Mouse (Mus musculus) ES-CJ7 (cell line): ENCODE measurements around the gene Cyp2c23.

Source experiments
- DNase-seq: peaks from one replicate; pipeline ENCODE4 v3.0.0; 2011; ENCODE audit warnings: low read depth, low spot score

Cyp2c23 gene

DNA sequence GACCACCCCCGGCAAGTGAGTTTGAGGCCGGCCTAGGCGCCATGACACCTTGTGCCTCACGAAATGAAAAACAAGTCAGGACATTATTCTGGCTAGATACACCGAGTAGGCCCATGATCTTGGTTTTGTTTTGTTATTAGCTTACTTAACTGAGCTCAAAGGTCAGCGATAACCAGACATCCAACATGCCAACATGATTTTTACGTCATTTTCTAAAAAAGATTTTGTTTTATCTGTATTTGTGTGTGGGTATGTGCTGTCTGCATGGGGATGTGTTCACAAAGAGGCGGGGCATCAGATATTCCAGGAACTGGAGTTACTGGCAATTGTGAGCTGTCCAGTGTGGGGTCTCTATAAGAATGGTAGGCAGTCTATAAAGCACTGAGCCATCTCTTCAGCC, 56.9 kb downstream of the Cyp2c23 start:
- DNase-seq: no peak

DNA sequence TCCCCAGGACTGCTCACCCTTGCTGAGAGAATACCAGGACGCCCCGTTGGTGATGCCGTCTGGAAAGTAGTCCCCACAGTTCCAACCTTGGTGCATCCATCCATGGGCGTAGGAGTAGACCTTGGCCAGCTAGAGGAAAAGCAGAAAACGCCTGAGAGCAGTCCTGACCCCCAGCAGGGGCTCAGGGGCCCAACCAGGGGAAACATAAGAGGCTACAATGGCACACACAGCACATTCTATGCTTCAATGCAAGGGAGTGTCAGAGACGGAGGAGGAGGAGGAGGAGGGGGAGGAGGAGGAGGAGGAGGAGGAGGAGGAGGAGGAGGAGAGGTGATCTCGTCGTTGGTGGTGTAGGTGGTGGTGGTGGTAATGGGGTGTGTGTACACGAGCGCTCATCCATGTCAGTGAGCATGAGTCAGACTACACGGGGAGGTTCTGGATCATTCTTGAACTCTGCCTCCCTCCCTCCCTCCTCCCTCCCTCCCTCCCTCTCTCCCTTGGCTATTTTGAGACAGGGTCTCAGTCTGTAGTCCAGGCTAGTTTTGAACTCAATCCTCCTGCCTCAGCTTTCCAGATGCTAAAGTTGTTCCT, 60.5 kb downstream of the Cyp2c23 start:
- no peak for DNase-seq

DNA sequence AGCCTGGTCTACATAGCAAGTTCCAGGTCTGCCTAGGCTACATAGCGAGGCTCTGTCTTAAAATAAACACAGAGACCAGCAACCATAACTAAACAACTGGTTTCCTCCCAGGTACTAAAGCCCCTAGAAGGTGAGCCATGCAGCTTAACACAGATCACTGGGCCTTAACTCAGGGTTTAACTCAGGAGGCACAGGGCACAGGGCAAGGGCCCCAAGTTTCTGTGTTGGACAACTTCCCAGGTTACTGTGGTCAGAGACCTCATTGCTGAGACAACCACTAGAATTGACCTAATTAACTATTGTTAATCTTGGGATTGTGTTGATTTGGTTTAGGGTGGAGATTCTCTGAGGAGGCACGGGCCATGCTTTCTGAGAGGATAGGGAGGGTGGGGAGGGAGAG, 62.5 kb downstream of the Cyp2c23 start:
- DNase-seq: no peak

DNA sequence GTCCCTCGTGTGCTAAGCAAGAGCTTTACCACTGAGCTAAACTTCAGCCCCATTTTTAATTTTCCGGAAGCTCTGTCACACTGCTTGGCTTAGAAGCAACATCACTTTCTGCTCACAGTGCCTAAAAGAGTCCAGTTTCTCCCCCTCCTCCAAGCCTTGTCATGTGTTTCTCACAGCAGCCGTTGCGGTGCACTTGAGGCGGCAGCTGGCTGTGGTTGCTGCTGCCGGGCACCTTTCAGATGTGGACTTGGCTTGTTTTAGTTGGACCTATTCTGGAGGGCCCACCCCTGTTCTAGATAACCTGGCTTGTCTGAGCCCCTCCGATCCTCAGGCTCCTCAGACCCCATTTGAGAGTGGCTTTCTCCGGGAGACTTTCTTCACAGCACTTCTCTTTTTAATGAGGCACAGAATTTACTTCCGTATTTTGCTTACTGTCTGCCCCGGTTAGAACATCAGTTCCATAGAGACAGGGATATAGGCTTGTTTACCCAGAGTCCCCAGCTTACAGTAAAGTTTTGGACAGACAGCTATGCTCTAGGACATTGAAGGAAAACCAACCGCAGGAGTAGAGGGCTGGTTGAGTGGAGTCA, 63.4 kb downstream of the Cyp2c23 start:
- no peak for DNase-seq

DNA sequence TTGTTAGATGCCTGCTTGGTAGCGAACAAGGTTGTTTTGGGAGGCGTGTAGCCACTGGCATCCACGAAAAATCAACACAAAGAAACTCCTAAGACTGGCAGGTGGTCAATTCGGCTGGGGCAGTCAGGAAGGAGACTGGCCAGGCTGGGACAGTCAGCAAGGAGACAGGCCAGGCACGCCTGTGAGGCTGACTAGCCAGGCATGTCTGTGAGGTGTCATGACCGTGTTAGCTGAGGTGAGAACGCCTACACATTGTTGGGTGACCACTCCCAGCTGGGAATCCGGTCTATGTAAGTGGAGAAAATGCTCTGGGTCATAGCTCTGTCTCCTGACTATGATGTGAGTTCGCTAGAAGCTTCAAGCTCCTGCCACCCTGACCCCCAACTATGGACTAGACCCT, 66.2 kb downstream of the Cyp2c23 start:
- DNase-seq: no peak

DNA sequence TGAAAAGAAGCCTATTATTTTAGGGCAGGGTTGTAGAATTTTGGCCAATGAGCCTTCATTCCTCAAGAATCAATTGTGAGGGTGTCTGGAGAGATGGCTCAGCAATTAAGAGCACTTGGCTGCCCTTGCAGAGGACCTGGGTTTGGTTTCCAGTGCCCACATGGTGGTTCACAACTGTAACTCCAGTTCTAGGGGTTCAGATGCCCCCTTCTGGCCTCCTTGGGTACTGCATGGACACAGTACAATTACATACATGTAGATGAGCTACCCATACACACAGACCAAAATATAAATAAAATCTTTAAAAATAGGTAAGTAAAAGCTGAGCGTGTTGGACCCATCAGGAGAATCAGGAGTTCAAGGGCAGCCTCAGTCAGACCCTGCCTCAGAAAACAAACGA, 67.8 kb downstream of the Cyp2c23 start:
- peak; percentile 61 for DNase-seq

DNA sequence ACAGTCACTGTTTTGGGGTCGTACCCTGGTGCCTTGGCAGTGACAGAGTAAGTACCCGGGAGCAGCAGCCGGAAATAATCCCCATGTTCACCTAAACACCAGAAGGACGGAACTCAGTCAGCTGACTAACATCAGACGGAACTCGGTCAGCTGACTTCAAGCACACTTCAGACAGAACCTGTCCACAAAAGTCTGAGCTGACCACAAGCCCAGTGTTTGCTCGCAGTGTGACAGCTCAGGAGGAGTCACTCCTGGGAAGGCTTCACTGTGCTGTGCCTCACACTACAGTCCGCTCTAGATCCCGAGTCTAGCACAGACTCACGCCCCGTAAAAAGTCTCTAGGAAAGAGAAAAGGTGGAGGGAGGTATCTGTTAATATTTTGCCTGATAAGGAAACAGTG, 69.0 kb downstream of the Cyp2c23 start:
- no peak for DNase-seq

DNA sequence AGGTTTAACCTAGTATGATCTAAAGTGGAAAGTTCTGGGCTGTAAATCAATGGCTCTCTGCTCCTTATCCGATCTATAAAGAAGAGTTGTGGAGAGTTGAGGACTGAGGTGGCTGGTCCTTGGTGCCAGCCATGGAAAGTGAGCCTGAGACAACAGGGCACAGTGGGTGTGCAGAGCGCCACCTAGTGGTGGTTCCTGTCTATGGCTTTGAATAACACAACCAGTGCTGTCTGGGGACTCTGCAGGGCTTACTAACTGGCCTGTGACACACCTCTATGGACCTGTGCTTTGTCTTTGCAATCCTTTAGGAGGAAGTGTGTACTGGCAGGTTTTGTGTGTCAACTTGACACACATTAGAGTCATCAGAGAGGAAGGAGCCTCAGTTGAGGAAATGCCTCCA, 69.8 kb downstream of the Cyp2c23 start:
- peak; percentile 79 for DNase-seq

DNA sequence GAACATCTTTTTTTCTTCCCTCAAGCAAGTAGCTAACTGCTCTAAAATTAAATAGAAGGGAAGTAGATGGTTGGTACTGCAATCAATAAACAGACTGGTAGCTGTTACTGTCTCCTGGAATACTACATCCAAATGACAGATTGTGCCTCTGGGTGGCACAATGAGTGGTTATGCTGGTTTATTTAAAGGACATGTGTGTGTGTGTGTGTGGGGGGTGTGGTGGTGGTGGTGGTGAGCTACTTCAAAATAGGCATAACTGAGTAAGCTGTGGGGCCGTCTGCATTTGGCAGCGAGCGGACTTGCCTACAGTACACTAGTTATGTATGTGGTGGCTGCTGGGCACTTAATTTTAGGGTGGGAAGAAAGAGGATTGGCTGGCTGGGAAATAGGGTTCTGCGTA, 71.1 kb downstream of the Cyp2c23 start:
- DNase-seq: no peak

DNA sequence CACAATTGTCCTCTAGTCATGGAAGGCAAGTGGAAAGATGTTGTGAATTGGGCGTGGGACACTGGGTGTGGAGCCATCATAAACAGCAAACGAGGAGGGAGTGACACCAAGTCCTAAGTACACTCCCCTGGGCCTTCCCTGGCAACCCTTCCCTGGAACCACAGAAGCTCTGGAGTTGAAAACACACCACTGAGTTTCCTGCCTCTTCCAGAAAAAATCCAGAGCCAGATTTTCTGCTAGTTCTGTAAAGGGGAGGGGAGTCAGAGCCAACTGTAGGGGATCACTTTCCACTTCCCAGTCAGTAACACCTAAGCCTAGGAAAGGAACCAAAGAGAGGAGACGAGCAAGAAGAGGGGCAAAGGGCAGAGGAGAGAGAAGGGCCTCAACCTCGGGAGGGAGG, 71.6 kb downstream of the Cyp2c23 start:
- no peak for DNase-seq

DNA sequence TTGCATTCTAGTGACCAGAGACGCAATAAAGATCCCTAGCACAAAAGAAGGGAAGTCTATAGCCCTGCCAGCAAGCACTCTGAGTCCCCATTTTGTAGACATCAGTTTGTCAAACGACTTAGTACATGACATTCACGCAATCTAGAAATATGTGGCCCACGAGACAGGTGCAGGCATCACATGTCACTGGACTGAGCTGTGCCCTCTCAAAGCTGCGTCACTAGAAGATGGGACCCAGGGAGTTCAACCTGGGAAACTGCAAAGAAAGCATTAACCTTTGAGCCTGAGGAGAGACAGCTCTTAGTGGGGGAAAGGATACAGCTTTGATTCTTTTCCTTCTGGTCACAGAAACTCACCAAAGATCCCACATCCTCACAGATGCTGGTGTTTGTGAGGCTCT, 73.7 kb downstream of the Cyp2c23 start:
- DNase-seq: no peak
